Mouse (Mus musculus) adrenal gland, adult 2 months (tissue): ENCODE data around the gene Trim2. TPM values are rescaled to one million over a fixed set of nuclear protein-coding genes. Genes with fewer than 3 reads are reported as not detected.

Experiments used
- DNase-seq: peaks from one replicate; pipeline ENCODE4 v3.0.0; 2021
- polyA plus RNA-seq: library from polyadenylated mRNA; depleted of rRNA; stranded (reverse); fragments of >200 nt; gene quantifications from 2 replicates; pipeline ENCODE4 v1.2.3, GENCODE M21; 2012; rRNA removed
- total RNA-seq, 2 experiments: library from RNA; stranded (reverse); gene quantifications; 2 replicates each; pipeline ENCODE4 v1.2.3; 2021

The Trim2 gene
- total and polyA plus RNA-seq, 3 experiments: 34.1 to 125 (median 115) TPM

DNA sequence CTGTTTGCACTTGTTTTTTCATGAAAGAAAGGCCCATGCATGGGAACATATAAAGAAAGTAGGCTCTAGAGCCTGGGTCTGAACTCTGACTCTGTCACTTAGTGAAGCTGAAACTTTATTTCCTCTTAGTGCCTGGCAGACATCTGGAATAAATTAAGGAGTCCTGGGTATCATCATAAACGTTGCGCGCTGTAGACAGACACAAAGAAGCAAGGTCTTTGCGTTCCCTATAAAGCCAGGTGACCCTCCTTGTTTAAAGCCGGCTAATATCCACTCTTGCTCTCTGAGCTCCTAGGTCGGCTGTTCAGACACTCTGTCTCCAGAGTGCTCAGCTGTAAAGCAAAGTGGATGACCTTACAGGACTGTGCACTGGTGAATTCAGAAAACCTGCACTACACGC, 165.7 kb downstream of the Trim2 start:
- no peak for DNase-seq

DNA sequence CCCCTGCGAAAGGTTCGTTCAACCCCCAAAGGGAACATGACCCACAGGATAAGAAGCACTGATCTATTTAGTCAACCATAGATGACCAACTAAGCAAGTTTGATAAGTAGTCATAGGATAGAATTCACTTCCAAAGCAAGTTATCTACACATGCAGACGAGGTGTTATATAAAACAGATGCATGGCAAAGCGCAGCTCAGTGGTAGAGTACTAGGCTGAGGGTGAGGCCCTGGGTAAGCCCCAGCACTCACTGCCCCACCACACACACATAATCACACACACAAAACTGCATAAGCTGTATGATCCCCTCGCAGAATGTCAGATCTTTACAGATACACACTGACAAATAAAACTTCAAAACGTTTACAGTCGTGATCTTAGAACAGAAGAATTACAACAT, 170.2 kb downstream of the Trim2 start:
- DNase-seq: no peak

DNA sequence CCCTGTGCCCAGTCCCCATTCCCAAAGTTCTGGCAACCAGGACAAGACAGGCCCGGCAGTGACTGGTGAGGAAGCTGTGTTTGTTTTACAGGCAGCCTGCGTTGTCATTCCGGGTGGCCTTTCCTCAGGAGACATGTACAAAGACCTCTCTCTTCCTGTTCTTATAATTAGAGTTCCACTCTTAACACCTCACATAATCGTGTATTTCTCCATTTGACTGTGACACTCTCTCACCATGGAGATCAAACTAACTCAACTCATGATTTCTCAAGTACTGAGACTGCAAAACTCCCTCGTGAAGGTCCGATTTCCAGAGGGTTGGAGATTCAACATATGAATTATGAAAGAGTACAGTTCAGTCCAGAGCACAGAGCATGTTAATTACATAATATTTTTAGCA, 170.7 kb downstream of the Trim2 start:
- no peak for DNase-seq

DNA sequence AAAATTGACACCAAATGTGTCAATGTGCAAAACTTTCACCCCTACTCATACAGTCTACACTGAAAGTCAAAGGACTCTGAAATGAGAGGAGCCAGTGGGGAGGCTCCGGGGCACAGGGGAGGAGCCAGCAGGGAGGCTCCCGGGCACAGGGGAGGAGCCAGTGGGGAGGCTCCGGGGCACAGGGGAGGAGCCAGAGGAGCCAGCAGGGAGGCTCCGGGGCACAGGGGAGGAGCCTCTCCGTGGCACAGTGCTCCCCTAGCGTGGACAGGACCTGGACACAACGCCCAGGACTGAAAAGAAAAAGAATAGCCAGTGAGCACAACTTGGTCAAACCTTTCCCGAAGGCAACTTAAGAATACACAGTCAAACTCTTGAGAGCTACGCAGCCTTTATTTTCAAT, 171.3 kb downstream of the Trim2 start:
- DNase-seq: peak; percentile 63

DNA sequence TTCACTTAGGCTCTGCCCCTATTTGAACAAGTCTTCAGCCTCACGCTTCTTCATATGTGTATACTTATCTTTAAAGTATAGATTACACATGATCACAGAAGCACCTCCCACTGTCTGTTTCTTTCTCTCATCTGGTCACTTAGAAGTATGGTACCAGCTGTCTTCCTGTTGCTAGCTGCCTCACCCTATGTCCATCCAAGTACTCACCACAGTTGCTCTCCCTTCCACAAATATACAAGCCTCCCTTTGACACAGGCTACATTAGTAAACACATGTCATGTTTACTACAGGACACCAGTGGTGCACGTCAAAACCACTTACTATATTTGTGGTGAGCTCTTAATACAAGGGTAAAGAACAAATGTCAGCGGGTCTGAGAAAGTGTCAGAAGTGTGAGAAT, 175.3 kb downstream of the Trim2 start:
- no peak for DNase-seq

DNA sequence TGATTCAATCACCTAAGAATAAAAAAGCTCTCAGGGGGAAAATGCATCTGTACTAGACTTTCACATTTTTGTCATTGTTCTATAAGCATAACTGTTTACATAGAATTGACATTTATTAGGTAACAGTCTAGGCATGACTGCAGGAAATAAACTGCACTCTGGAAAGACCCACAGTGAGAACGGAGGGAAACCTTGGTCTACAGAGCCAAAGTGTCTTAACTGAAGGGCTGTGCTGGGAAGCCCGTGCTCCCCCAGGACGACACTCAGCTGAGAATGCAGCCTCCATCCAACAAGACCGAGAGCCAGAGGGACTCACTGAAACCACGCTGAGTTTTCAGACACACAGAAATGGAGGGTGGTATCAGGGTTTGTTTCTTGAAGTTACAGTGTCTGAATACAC, 175.9 kb downstream of the Trim2 start:
- no peak for DNase-seq

DNA sequence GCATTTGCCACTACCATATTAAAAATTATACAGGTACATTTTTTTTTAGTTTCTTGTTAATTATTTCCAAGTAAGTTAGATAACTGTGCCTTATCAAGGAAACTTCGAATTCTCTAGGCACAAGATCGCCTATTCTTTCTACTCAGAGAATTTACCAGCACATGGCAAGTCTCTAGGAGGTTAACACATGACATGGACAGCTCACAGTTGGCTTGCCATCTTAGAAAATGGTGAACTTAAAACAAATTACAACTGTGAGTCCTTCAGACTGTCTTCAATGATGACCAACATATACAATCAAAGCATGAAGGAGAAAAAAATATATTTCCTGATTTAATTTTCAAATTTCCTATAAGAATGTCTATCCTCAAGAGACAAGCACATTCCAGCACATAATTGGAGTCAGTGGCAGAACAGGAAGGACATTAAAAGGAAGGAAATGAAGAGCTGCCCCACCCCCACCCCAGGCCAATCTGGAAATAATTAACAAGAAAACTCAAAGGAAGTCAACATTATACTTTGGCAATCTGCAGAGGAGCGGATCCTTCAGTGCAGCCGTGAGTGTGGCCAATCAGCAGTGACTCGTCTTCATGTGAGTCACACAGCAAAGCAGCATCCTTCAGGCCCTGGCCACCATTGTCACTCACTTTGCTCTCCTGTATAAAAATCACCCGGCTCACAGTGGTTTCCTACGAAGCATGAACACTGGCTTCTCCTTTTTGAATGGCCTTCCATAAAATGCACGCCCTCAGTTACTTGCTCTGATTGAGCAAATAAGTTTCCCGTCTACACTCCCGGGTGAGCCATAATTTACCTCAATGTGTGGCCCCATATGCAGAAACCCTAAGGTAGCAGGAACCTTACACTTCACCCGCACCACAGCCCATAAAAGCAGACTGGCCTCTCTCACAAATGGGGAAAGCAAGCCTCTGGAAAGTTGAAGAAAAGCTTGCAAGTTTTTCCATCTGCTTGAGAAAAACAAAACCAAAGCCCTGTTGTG, 177.5 kb downstream of the Trim2 start:
- peak; percentile 23 for DNase-seq

DNA sequence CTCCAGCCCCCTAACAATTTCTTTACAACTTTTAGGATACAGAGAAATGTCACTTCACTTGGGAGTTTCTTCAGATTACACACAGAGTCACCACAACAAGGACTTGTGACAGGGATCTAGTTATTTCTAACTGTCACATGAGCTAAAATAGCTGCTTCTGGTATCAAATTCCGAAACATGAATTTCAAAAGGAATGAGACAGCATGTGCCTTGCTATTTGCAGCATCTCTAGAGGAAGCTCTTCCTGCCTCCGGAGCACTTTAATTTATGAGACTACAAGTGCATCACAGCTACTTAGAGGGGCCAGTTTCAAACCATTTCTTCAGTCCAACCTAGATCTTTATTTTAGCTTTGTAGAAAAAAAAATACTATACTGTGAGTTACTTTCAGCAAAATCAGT, 179.2 kb downstream of the Trim2 start:
- no peak for DNase-seq

DNA sequence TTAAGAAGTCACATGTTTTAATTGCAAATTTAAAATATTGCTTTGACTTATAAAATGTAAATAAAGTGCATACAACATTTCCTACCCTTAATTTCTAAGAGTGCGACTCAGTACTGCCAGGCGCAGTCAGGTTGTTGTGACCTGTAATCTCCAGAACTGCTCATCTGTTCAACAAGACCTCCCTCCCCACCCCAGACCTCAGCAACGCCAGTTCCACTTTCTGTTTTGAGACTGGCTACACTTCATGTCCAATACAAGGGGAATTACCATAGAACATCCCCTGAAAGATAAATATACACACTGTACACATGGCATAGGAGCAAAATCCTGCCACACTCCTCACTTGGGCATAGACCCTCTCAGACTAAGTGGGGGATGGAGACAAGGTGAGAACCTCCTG, 180.0 kb downstream of the Trim2 start:
- DNase-seq: no peak

DNA sequence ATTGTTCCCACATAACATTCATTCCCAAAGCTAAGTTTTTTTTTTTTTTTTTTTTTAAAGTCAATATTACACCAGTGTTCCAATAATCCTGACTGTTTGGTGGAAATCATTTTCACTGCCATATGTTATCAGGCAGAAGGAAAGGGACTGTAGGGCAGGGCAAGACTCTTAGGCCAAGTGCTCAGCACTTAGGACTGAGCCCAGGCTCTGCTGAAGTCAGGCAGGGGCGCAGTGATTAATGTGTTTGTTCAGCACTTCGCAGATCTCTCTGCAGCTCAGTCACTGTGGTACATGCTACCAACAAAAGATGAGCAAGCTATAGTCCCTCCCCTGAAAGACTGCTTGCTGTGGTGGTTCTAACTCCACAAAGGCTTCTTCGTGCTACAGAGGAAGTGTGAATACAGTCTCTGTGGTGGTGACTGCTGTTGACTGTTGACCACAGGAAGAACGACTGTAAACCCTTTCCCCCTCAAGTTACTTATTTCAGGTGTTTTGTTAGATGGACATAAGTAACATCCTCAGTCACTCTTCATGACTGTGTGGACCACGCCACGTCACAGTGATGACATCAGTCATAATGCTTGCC, 180.9 kb downstream of the Trim2 start:
- no peak for DNase-seq

DNA sequence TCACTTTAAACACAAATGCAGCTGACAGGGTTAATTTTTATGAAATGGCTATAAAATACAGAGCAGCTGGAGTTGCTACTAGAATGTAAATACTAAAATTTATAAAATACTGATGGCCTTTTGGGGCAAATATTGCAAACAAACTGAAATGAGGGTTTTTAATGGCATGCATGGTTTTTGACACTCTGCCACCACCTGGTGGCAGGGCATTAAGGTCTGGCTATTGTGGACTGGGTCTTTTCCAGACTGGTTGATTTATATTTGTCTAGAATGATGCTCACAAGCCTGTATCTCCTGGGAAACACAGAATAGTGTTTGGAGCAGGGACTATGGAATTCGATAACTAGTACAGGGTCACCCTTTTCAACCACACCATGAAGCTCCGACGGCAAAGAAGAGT, 183.2 kb downstream of the Trim2 start:
- DNase-seq: peak; percentile 40

DNA sequence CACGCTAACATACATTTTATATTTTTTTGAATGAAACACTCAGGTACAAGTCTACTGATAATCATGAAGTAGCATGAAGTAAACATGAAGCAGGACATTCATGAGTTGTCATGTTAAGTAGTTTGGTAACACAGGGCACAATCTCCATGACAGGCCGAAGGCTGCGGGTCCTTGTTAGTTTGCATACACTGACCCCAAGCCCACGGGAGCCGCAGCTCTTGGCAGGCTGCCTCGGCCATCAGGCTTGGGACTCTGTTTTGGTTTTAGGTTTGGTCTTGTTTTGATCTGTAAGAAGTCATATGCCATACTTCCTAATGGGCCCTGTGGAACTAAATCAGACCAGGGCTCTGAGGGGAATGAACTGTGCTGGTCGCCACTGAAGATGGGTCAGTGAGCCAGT, 188.0 kb downstream of the Trim2 start:
- DNase-seq: no peak

DNA sequence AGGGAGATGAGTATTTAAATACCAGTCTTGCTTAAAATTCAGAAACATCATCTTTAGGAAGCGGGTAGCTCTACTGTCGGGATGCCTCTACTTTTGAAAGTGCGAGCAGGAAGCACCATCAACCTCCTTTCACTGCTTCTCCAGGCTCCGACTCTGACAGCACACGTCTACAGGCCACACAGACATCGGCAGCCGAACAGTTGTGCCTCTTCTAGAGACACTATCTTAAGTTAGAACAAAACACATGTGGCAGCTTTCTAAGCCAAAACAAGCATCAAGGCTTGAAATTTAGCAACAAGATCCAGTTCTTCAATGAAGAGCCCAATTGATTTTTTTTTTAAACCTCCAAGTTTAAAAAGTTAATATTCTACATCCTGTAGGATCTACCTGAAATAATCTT, 188.5 kb downstream of the Trim2 start:
- no peak for DNase-seq

Other genes starting within 250 kb of the Trim2 start
- 10 to 100 TPM in 1 of 2 experiments, 1 to 10 TPM in 1; 9.1 to 11.5 TPM for gene Mnd1, start 151.1 kb downstream of the Trim2 start, total RNA-seq
- gene Mnd1, start 151.1 kb downstream of the Trim2 start, polyA plus RNA-seq: 0.20 TPM in 1 of 2 replicates, not detected in the other
- gene Gm6525, start 132.8 kb downstream of the Trim2 start, total RNA-seq: under 1 TPM in 1 of 2 experiments, not detected in 1; 0.84 TPM
- gene Gm6525, start 132.8 kb downstream of the Trim2 start, polyA plus RNA-seq: not detected in 2 replicates
- gene Fhdc1, start 173.6 kb upstream of the Trim2 start, total RNA-seq: 1 to 10 TPM; 2.2 to 4.7 TPM
- 1.7 and 2.2 TPM in 2 replicates for gene Fhdc1, start 173.6 kb upstream of the Trim2 start, polyA plus RNA-seq